In the genomic region with DNA sequence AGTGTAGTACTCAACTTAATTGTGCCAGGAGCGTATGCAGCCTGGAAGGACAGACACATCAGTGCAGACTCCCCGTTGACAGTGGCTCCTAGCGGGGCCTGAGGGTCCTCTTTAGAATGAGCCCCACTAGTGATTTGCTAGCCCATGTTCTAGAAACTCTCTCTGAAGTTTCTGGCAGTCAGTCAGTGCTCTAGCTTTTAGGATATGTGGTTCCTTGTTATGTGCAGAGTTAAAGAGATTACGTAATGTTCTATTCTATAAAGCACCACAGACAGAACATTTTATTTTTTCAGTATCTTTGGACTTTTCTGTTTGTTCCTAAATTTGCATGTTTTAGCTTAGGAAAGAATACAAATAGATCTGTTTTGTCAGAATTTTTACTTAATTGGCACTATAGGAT, we compare ENCODE assay signal across 17 mouse cellular contexts.
A peak's percentile ranks its signal among the peaks of the same experiment; 100 is the strongest.
DNase-seq lines count a peak whose midpoint lies in the region; ATAC-seq lines count a peak whose summit lies in the region.
"Had no signal": no experiment of that assay in that cellular context is flagged by ENCODE, and none has a peak within 500 bp of the region (broad histone marks: within the 10 kb centered on the region; RNA-seq: fewer than 3 reads in every experiment).

No protein-coding gene starts in this region.

- 0 out of 2 replicates have a peak, but pooled peaks have one; percentile 59 for ATAC-seq in frontal cortex, adult (ENCODE audit: low TSS enrichment)
- ATAC-seq: forebrain, embryonic 13.5 days; forebrain, embryonic 16.5 days; hindbrain, postnatal 0 days; intestine, postnatal 0 days had no signal

- no peak for DNase-seq in frontal cortex, postnatal 10 days (ENCODE audit: low spot score in 2 of 2)
- peak; percentile 24 for DNase-seq in 416B (ENCODE audit: low read depth)
- DNase-seq in NIH3T3 (ENCODE audit: low read depth) = peak; percentile 15
- no peak for DNase-seq in testis, postnatal 10 days (ENCODE audit: low spot score)
- DNase-seq in kidney, adult 8-10 months = no peak
- DNase-seq: cerebellum, adult 18-20 months; cerebellum, adult 9-10 months; cerebellum, postnatal 14 days; gastrocnemius, postnatal 25 days; heart, adult 18-20 months; heart, postnatal 10 days; heart, postnatal 4 days had no signal

Comparison
In these comparisons a context has a peak if more than half of its experiments do, and no peak if none do; other contexts are left out.
1. DNase-seq: peak in 416B (single experiment) and NIH3T3 (single experiment); none in frontal cortex, postnatal 10 days (0 of 2), testis, postnatal 10 days (single experiment) and kidney, adult 8-10 months (0 of 2).